Mouse (Mus musculus): ENCODE data around the gene A930018P22Rik.

A930018P22Rik gene

DNA sequence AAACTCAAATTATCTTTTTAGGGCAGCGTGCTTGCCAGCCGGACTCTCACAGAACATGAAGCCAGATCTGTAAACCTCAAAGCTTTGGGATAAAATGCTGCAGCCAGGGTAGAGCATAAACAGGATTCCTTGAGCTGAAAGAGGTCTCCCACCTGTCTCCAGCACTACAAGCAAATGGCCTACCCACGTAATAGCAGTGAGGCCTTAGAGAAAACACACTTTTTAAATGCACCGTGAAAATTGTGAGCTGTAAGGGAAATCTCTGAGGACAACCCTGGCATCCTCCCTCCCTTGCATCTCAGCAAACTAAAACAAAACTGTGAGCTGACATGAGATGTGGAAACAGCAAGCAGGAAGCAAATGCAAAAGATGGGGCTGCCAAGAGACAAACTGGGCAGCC, 35.3 kb downstream of the A930018P22Rik start:
- DNase-seq (ENCODE audit: low read depth, low spot score) = no peak

DNA sequence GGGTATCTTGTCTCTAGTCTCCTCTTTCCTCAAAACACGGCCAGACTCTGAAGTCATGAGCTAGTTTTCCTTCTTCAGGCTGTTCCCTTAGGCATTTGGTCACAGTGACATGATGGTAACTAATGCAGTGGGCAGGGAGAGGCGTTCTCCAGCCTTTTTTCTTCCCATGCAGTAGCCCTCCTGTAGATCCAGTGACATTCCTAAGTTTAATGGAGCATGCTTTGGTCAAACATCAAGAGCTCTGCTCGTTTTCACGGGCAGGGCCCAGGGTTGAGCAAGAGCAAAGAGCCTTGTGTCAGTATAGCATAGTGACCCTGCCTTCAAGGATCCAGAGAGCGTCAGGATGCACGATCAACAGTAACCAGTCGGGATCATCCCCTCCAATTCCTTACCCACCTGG, 40.8 kb downstream of the A930018P22Rik start:
- DNase-seq (ENCODE audit: low read depth, low spot score) = no peak

DNA sequence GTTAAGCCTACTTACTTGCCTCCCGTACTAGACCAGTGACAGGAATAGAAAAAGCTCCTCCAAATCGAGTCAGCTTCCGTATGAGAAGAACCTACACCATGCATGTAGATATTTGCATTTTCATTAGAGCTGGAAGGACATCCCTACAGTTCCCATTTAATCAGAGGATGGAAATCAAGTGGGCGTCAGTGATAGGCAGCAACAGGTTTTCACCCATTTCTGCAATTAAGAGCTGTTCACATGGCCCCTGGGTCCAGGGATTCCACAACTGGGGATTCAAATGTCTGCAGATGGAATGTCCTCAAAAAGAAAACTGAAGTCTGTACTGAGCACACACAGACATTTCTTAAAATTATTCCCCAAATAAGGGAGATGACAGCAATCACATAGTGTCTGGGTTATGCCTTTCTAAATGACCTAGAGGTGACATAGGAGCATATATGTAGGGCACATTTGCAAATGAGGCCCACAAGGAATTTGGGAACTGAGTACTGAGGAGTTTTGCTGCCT, 41.5 kb downstream of the A930018P22Rik start:
- DNase-seq (ENCODE audit: low read depth, low spot score) = no peak

DNA sequence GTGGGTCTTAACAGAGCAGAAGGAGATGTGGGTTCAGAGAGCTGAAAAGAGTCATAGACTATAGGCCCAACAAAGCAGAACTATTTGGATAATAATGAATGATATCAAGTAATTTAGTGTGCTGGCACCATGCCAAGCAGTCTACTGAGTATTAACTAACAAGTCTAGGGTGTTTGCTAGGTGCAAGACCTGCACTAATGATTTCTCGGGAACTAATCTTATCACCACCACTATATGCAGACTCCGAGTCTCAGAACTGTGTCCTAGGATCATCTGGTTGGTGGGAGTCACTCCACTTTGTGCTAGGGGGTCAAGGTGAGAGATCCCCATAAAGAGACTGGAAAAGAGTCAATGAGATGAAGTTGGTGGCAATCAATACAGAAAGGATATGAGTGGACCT, 43.1 kb downstream of the A930018P22Rik start:
- no peak for DNase-seq (ENCODE audit: low read depth, low spot score)

DNA sequence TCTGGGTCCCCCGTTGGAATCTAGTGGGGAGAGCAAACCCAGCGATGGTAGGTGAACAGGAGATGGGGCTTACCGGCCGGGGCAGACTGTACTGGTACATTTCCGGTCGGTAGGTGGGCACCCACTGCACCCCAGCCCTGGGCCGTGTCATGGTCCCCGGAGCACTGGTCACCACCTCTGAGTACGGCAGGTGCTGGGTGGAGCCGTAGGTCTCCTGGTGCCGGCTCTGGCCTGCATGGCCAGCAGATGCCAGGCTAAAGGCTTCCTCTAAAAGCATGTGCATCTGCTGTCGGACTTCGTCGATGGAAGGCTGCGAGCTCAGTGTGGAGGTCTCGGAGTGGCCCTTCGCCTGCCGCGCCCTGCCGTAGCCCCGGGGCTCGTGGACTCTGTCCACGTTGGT, 45.2 kb downstream of the A930018P22Rik start:
- DNase-seq (ENCODE audit: low read depth, low spot score) = no peak

DNA sequence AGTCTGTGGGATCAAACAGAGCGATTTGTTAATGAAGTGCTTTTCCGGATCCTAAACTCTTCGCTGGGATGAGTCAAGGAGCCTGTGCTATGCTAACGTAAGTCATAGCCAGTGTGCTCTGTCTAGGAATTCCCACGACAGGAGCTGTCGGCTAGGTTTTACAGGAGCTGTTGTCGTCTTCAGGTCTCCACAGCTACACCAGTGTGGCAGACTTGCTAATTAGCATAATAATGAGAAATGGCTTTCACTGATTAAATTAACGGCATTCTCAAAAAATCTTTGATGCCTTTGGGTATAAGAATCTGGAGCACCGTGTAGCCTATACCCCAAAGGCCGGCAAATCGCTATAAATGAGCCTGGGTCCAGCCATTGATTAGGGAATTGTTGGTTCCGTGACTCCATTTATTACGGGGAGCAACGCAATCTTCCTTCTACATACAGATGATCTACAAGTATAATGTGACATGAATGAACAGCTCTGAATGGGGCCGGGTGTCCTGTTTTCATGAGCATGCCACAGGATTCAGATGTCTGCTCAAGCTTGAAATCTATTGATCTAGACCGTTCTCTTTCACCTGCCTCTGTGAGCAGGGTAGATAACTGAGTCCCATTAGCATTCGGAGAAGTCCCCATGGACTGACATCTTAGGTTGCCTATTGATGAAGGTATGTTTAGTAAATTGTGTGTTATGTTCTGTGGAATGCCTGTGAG, 45.8 kb downstream of the A930018P22Rik start:
- no peak for DNase-seq (ENCODE audit: low read depth, low spot score)

DNA sequence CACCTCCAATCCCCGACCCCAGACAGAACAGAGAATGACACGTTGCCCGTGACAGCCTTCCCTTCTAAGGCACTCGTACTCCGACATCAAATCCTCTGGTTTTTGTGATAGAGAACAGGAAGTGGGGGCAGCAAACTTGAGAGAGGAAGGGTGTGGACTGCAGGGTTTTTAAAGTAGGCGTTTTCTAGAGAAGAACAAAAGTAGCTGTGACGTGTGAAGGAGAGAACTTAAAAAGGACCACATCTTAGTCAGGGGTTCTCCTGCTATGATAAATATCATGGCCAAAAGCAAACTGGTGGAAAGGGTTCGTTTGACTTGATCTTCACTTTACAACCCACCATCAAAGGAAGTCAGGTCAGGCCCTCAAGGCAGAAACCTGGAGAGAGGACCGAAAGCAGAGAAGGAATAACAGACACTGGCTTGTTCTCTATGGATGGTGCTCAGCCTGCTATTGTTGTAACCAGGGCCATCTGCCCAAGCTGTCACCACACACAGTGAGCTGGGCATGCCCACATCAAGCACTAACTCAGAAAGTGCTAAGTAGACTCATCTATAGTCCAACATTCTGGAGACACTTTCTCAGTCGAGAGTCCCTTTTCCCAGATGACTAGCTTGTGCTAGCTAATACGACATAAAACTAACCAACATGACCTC, 50.3 kb downstream of the A930018P22Rik start:
- no peak for DNase-seq (ENCODE audit: low read depth, low spot score)

DNA sequence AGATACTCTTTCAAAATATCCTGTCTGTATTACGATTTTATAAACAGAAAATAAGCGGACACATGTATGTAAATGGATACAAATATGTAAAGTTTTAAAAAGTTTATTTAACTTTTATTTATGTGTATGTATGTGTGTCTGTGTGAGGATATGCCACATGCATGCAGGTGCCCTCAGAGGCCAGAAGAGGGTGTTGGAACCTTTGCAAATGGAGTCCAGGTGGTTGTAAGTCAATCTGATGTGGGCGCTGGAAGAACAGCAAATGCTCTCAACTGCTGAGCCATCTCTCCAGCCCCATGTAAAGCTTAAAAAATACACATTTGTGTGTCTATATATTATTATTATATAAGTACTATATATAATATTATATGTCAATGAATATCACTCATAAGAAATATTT, 50.9 kb downstream of the A930018P22Rik start:
- no peak for DNase-seq (ENCODE audit: low read depth, low spot score)
